Mouse (Mus musculus): ENCODE measurements around the gene Prkce.

Gene Prkce

DNA sequence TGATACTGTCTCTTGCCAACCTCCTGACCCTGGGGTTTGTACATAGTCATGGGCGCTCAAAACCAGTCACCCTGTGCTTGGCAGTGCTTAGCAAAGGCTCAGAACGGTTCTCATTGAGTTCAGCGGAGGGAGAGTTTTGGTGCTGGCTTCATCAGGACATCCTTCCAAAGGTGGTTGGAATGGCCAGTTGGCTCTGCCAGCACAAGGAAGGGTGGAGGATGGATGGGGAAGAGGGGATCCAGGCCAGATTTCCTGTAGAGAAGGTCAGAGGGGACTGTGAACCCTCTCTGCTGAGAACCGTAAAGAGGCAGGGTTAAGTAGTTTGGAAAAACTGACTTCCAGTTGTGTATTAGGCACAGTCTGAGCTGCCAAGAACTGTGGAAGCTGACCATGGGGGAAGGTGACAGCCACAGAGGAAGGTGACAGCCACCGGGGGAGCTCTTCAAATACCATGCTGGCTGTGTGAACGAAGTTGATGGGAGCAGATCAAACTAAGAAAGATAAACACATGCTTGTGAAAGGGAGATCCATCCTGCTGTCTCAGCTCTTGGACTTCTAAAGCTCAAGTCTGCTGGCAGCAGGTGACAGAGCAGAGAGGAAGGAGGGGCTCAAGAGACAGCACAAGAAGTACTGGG, 99.7 kb downstream of the Prkce start:
- POLR2A ChIA-PET = no interaction called here
- CTCF ChIA-PET = interaction anchor here in 1 of 4 experiments (0.6 kb wide), 1 partner anchor 18 kb away, joined by 3 read pairs; no protein-coding TSS in a partner anchor

DNA sequence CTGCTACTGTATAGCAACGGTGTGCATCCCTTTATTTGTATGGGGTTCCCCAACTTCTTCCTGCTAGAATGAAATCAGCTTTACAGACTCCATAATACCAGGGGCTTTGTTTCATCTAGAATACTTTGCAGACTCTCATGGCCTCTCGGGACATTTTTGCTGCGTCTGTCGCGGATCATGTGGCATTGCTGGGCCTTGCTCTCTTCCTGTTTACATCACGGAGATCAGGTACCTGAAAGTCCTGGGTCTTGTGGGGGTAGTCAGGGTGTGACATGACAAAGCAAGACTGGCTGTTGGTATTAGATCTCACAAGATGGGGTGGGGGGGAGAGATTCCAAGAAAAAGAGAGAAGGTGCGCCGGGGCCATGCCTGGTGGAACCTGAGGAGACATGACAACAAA, 102.1 kb downstream of the Prkce start:
- CTCF ChIA-PET = interaction anchor here in 1 of 4 experiments (0.5 kb wide), 1 partner anchor 238 kb away, joined by 10 read pairs; no protein-coding TSS in a partner anchor
- POLR2A ChIA-PET = no interaction called here

DNA sequence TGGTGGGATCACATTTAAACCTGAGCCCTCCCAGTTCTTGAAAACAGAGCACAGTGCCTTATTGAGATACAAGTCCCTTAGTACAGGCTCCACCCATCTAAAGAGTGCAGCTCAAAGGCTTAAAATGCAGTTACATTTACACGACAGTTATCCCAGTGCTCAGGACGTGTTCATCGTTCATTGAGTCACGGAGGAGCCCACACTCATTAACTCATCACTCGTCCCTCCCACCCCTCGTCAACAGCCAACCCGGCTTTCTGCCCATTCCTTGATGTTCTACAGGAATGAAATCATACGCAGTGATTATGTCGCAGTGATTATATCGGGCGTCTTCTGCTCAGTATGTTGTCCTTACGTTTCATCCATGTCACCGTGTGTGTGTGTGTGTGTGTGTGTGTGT, 102.9 kb downstream of the Prkce start:
- CTCF ChIA-PET = interaction anchor here in 2 of 4 experiments (0.6 kb wide), 2 partner anchors 150 to 573 kb away, joined by 3 read pairs; no protein-coding TSS in a partner anchor
- POLR2A ChIA-PET = interaction anchor here in 1 of 4 experiments (0.5 kb wide), 1 partner anchor 23 kb away, joined by 3 read pairs; no protein-coding TSS in a partner anchor

- POLR2A ChIA-PET = no interaction called here
- CTCF ChIA-PET = interaction anchor here in 2 of 4 experiments (0.6 kb wide), 2 partner anchors 151 to 573 kb away, joined by 3 read pairs; no protein-coding TSS in a partner anchor
These were observed 103.7 kb downstream of the Prkce start for GRCm38 (mm10) chr17:86271277-86271676.

DNA sequence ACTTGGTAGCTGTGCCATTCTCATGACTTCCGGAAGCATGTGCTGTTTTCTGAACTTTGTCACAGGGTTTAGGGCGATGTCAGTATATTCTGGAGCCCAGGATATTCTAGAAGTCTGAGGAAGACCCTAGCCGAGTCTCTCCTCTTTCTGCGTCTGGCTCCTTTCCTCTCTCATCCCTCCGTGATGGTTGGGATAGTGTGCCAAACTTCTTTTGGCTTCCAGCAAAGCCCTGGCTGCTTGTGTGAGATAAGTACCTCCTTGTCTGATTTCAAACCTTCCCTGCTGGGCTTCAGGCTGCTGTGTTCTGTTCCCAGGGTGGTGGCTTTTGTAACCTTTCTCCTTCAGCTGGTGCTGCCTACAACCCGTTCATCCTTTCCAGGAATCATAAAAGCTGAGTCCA, 105.4 kb downstream of the Prkce start:
- POLR2A ChIA-PET = no interaction called here
- CTCF ChIA-PET = no interaction called here

DNA sequence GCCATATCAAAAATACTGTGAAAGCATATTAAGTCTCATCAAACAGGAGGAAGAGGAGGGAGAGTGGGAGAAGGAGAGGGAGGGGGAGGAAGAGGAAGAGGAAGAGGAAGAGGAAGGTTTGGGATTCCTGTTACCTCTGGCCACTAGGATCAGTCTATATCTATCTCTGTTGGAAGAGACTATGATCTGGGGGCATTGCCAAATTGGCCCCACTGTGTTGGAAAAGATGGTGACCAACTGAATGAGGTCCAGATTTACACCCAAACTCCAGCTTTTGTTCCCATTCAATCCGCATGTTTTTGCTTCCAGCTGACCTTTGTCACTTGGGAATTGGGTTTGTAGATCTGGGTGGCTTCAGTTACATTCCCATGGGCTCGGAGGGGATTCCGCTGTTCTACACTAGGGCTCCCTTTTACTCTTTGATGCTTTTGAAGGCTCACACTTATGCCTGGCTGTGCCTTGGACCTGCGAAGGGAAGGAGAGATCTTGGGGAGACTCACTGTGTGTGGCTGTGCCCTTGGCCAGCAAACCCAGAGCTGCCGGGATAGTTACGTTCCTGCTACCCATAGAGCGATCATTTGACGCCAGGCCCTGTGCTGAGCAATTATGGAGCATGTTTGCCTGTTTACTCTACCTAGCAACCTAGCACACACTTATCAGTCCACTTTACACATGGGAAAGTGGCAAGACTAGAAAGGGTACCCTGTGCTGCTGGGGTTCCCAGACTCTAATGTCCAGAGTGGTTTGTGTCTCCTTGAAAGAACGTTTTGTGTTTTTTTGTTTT, 106.2 kb downstream of the Prkce start:
- CTCF ChIA-PET = no interaction called here
- POLR2A ChIA-PET = no interaction called here

DNA sequence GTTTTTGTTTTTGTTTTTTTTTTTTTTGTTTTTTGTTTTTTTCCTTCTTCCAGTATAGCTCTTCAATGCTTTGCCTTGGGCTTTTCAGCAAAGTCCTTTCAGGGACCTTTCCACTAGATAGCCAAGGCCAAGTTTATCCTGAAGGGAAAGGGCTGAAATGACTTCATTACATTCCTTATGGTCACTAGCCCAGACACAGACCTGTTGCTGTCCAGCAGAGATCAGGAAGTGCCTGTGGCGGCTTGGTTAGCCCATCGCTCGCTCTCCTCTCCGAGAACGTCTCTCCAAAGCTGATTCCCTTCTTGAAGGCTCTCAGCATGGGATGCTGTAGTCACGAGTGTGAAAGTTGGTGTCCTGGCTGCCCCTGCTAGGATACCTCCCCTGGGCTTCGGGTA, 106.8 kb downstream of the Prkce start:
- CTCF ChIA-PET = no interaction called here
- POLR2A ChIA-PET = interaction anchor here in 1 of 4 experiments (0.6 kb wide), 1 partner anchor 89 kb away, joined by 3 read pairs; no protein-coding TSS in a partner anchor

DNA sequence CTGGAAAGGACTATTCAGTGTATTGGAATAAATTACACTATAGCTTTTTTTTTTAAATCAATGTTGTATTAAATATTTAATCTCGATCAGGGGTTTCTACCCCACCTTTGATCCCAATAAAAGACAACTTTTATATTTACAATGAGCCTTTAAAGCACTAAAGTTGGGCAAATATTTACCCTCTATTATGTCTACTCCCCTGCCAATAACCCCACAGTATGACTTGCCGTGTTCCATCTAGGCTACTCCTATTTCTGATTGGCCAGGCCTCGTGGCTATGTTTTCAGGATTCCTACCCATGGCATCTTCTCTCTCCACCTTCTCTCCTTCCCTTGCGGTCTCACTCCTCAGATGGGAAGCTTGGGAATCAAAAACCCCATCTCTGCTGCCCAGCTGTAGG, 108.8 kb downstream of the Prkce start:
- CTCF ChIA-PET = no interaction called here

DNA sequence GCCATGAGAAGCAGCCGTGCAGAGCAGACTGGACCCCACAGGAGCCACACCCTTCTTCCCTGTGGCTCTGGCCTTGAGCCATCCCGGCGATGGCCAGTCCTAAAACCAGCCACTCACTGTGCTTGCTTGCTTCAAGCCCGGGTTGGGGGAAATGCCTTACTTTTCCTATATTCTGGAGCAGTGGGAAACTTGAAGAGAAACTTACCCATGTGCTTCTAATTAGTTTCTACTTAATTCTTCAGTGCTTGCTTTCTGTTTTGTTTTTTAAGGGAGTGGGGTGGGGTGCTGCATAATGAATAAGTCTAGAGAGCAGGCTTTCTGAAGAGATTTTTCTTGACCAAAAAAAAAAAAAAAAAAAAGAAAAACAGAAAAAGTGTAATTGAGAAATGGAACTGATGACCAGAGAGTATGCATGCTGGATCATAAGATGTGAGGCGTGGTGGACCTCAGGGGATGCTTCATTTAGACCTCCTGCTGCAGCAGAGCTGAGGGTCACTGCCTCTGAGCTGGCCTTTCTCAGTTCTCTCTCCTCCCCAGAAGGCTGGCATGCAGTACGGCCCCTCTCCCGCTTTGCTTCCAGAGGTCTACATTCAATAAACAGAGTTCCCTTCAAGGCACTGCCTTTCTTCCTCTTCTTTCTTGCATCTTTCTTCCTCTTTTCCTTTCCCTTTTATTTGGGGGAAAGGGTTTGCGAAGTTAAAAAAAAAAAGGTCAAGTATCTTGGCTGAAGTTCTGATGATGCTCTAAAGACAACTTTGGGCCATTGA, 109.6 kb downstream of the Prkce start:
- ChIA-PET CTCF (no interaction called here), POLR2A (interaction anchor here in 1 of 4 experiments (0.7 kb wide), 1 partner anchor 206 kb away, joined by 5 read pairs; no protein-coding TSS in a partner anchor)

More for the DNA sequence above, 108.8 kb downstream of the Prkce start:
- POLR2A ChIA-PET = no interaction called here

DNA sequence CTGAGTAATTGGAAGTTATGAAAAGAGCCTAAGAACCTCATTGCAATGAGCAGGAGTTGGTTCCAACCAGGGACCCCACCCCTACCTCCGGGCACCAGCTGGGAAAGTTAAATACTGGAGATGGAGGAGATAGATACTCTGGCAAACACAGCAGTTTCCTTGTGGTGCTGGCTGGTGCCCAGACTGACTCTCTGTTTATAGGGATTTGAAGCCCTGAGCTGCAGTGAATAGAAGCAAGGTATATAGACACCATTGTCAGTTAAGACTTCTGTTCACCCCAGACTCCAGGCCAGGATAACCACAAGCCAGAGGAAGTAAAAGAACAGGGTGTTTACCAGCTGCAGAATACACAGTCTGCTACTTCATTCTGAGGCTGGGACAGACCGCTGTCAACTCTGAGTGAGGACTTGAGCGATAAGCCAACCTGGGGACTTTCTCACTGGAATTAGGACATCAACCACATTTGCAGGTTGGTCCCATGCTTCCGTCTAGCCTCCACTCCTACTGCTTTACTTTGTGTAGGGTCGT, 110.5 kb downstream of the Prkce start:
- ChIA-PET CTCF (no interaction called here), POLR2A (no interaction called here)

DNA sequence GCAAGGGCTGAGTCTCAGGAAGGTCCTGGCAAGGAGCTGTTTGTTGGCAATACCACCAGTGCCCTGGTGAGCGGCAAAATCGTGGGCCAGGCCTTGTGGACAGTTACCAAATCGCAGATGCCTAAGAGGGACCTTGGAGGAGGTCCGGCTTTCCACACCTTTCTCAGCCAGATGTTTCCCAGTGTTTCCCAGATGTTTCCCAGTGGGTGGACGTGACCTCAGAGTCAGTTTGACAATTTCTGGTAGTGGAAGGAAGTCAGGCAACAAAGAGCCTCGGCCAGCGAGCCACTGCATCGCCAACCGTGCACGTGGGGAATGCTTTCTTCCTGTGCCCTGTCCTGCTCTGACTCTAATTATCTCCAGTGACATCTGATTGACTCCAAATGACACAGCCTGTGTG, 112.2 kb downstream of the Prkce start:
- POLR2A ChIA-PET = no interaction called here
- CTCF ChIA-PET = no interaction called here

- ChIA-PET POLR2A (no interaction called here), CTCF (no interaction called here)
These were observed 116.2 kb downstream of the Prkce start for GRCm38 (mm10) chr17:86283741-86284140.

DNA sequence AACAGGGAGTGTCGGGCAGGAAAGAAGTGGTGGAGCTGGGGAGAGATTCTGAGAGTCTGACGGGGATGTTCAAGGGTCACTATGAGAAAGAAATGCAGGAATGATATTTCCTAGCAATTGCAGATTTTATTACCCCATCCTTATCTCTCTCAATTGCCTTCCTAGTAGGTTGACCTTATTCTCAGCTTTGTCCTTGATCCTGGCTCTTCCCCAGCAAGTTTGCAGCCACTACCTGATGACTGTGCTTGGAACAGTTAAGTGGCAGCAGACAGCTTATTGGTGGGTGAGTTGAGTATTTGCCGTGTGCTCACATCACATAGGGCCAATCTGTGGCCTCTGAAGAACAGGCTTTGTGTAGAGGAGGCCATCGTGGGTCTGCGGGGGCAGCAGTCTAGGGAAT, 117.5 kb downstream of the Prkce start:
- ChIA-PET CTCF (interaction anchor here in 2 of 4 experiments (0.8 to 1.1 kb wide), 2 partner anchors 8 to 17 kb away, joined by 3 to 5 read pairs; no protein-coding TSS in a partner anchor), POLR2A (no interaction called here)

DNA sequence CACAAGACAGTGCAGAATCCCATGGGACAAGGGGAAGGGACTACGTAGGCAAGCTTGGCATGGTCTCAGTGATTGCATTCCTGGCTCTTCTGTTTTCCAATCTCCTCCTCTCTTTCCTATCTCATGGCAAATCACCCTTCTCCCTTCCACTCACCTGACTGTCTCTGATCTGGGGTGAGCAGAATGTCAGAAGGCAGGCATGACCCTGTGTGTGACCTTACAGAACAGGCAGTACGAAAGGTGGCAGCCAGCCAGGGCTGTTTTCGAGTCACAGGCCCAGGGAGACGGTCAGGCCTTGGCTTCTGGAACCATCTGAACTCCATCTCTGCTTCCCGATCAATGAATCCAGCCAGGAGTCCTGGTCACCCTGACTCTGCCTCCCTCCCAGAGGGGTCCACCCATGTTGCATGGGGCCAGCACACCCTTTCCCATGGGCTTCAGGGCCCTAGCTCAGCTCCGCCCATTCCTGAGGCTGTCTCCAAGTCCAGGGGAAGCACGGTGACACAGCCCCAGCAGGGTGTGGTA, 119.2 kb downstream of the Prkce start:
- CTCF ChIA-PET = no interaction called here

DNA sequence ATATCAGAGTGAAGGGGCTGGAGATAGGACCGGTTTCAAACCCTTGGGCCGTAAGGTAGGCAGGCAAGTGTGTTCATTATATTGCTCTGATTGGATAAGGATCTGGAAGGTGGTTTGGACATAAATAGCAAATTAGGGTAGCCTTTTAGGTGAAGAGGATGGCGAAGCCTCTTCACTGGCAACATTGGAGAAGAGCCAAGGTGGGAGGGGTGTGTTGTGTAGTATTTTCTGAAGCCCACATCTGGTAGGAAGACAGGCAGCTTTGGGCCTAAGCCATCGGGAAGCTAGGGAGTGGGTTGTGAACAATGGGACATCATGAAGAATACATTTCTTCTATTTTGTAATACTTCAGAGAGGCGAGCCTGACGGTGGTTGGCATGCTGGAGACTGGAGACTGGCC, 125.1 kb downstream of the Prkce start:
- CTCF ChIA-PET = interaction anchor here in 2 of 4 experiments (0.6 to 2.5 kb wide), 9 partner anchors 8 to 133 kb away, joined by 3 to 8 read pairs (median 3); no protein-coding TSS in a partner anchor
- POLR2A ChIA-PET = interaction anchor here in 1 of 4 experiments (0.6 kb wide), 1 partner anchor 1180 kb away, joined by 3 read pairs; no protein-coding TSS in a partner anchor

More for the DNA sequence above, 119.2 kb downstream of the Prkce start:
- POLR2A ChIA-PET = no interaction called here

- POLR2A ChIA-PET = interaction anchor here (0.6 to 0.7 kb wide), 7 partner anchors 23 to 770 kb away, joined by 3 to 5 read pairs (median 3); no protein-coding TSS in a partner anchor
- CTCF ChIA-PET = interaction anchor here (0.6 to 2.5 kb wide), 26 partner anchors 9 to 1020 kb away, joined by 3 to 8 read pairs (median 3); no protein-coding TSS in a partner anchor
These were observed 125.7 kb downstream of the Prkce start for GRCm38 (mm10) chr17:86293247-86293744.

- CTCF ChIA-PET = no interaction called here
- POLR2A ChIA-PET = no interaction called here
These were observed 132.0 kb downstream of the Prkce start for GRCm38 (mm10) chr17:86299576-86299975.

GRCm38 (mm10) chr17:86300774-86301595, 133.4 kb downstream of the Prkce start:
- ChIA-PET CTCF (interaction anchor here in 1 of 4 experiments (0.6 kb wide), 1 partner anchor 1528 kb away, joined by 4 read pairs; no protein-coding TSS in a partner anchor), POLR2A (interaction anchor here in 2 of 4 experiments (0.6 to 1.1 kb wide), 3 partner anchors 10 to 1135 kb away, joined by 3 to 5 read pairs (median 3); no protein-coding TSS in a partner anchor)

Data from embryonic stem cell, embryonic (primary cell).